Mouse (Mus musculus): Measurements from ENCODE around the gene Zhx3.

- no peak for TF ChIP-seq POLR2A (IDR thresholded peaks at IDR 0.05; ENCODE audit: control insufficient read depth, low read depth, low read length)
- no peak for TF ChIP-seq CTCF (IDR thresholded peaks at IDR 0.05; ENCODE audit: control insufficient read depth, insufficient read depth, insufficient replicate concordance, low read depth, low read length)
These were observed 43.2 kb upstream of the Zhx3 start for GRCm38 (mm10) chr2:160915821-160916610.

Data from testis, adult 2 months (tissue).